Mouse (Mus musculus): ENCODE measurements at regions not wholly inside any gene's neighbourhood (a gene's known extent, or its start where the extent isn't known, plus 50 kb on each side); places are given as distances from the start of the nearest gene placed in this dataset.

DNA sequence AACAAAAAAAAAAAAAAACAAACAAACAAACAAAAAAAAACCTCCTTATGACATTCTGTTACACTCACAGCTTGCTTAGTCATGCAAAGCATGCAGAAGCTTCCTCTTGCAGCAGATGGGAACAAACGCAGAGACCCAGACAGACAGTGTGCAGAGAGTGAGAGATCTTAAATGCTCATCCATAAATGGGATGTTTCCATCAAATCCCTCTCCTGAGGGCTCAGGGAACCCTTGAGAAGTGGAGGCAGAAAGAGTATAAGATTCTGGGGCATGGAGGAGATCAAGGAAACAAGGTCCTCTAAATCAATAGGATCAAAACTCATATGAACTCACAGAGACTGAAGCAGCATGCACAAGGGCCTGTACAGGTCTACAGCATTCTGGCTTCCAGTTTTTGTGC, 52.5 kb downstream of the Adm start:
- no peak for TF ChIP-seq CTCF (IDR thresholded peaks at IDR 0.05)
- intact Hi-C loops (cut with DNase I), result no loop called here
- no peak for DNase-seq (ENCODE audit: extremely low spot score in 1 of 2, low spot score in 2 of 2)
- Histone ChIP-seq H3K27ac (no peak overlapping the region), H3K4me3 (no peak overlapping the region)

DNA sequence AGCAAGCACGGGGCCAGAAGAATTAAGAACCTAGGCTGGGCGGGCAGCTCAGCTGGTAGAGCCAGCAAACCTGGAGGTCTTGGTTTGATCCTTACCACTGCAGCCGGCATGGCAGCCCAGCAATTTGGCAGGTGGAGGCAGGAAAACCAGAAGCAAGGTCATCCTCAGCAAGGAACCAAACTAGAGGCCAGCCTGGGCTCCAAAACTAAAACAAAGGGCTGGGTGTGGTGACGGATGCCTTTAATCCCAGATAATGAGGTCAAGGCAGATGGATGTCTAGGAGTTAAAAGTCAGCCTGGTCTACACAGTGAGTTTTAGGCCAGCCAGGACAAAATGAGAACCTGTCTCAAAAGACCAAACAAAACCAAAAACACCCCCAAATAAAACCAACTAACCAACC, 55.5 kb downstream of the Adm start:
- intact Hi-C loops (cut with DNase I), result no loop called here
- Histone ChIP-seq H3K27ac (no peak overlapping the region), H3K4me3 (no peak overlapping the region)
- DNase-seq (ENCODE audit: extremely low spot score in 1 of 2, low spot score in 2 of 2), result no peak
- no peak for TF ChIP-seq CTCF (IDR thresholded peaks at IDR 0.05)

GRCm38 (mm10) chr7:110688884-110689681, 61.6 kb downstream of the Adm start:
- intact Hi-C loops (cut with DNase I), result no loop called here
- no peak overlapping the region for H3K27ac ChIP-seq
- no peak overlapping the region for H3K4me3 ChIP-seq
- DNase-seq (ENCODE audit: extremely low spot score in 1 of 2, low spot score in 2 of 2), result no peak
- no peak; the same call in 1 of the 2 replicates for TF ChIP-seq CTCF (IDR thresholded peaks at IDR 0.05)

DNA sequence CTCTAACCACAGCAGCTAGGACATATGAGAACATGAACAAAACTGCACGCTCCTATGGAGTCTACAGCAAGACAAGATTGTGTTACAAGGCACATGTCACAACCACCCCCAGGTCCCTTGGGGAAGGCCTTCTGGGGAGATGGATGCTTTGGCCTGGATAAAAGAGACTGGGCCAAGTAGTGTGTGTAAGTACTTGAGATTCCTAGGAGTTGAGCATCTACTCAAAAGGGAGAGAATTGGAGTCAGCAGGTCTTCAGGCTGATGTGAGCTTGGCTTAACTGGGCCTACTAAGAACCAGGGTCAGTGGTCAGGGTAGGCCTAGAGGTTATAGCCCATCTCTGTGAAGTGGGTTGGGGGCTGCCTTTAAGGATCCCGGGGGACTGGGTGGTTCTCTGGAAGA, 62.8 kb downstream of the Adm start:
- intact Hi-C loops (cut with DNase I), result no loop called here
- TF ChIP-seq CTCF (IDR thresholded peaks at IDR 0.05), result no peak
- H3K4me3 ChIP-seq, result no peak overlapping the region
- H3K27ac ChIP-seq, result no peak overlapping the region
- no peak for DNase-seq (ENCODE audit: extremely low spot score in 1 of 2, low spot score in 2 of 2)

- DNase-seq (ENCODE audit: extremely low spot score in 1 of 2, low spot score in 2 of 2), result no peak
- H3K27ac ChIP-seq, result no peak overlapping the region
- H3K4me3 ChIP-seq, result no peak overlapping the region
- no peak for TF ChIP-seq CTCF (IDR thresholded peaks at IDR 0.05)
- intact Hi-C loops (cut with DNase I), result no loop called here
Observed at GRCm38 (mm10) chr7:110690856-110691255, 63.4 kb downstream of the Adm start.

GRCm38 (mm10) chr7:110694262-110694661, 66.8 kb downstream of the Adm start:
- H3K27ac ChIP-seq, result no peak overlapping the region
- intact Hi-C loops (cut with DNase I), result no loop called here
- no peak; the same call in 1 of the 2 replicates for TF ChIP-seq CTCF (IDR thresholded peaks at IDR 0.05)
- DNase-seq (ENCODE audit: extremely low spot score in 1 of 2, low spot score in 2 of 2), result no peak
- H3K4me3 ChIP-seq, result no peak overlapping the region

- TF ChIP-seq CTCF (IDR thresholded peaks at IDR 0.05), result no peak
- Histone ChIP-seq H3K27ac (no peak overlapping the region), H3K4me3 (no peak overlapping the region)
- DNase-seq (ENCODE audit: extremely low spot score in 1 of 2, low spot score in 2 of 2), result no peak
- intact Hi-C loops (cut with DNase I), result no loop called here
Observed at GRCm38 (mm10) chr7:110695729-110696128, 68.3 kb downstream of the Adm start.

- Histone ChIP-seq H3K27ac (no peak overlapping the region), H3K4me3 (no peak overlapping the region)
- no peak for DNase-seq (ENCODE audit: extremely low spot score in 1 of 2, low spot score in 2 of 2)
- no peak for TF ChIP-seq CTCF (IDR thresholded peaks at IDR 0.05)
- intact Hi-C loops (cut with DNase I), result no loop called here
Observed at GRCm38 (mm10) chr7:110698211-110699153, 69.5 kb upstream of the Ampd3 start.

GRCm38 (mm10) chr7:110699596-110699995, 68.4 kb upstream of the Ampd3 start:
- intact Hi-C loops (cut with DNase I), result no loop called here
- Histone ChIP-seq H3K4me3 (no peak overlapping the region), H3K27ac (no peak overlapping the region)
- DNase-seq (ENCODE audit: extremely low spot score in 1 of 2, low spot score in 2 of 2), result no peak
- no peak for TF ChIP-seq CTCF (IDR thresholded peaks at IDR 0.05)

- Histone ChIP-seq H3K27ac (peak overlapping the region; percentile 48), H3K4me3 (no peak overlapping the region)
- intact Hi-C loops (cut with DNase I), result loop anchor here (10.0 kb wide), 1 partner anchor 157 kb away; no protein-coding TSS in a partner anchor
- TF ChIP-seq CTCF (IDR thresholded peaks at IDR 0.05), result no peak
- no peak for DNase-seq (ENCODE audit: extremely low spot score in 1 of 2, low spot score in 2 of 2)
Observed at GRCm38 (mm10) chr7:110701681-110702413, 66.2 kb upstream of the Ampd3 start.

DNA sequence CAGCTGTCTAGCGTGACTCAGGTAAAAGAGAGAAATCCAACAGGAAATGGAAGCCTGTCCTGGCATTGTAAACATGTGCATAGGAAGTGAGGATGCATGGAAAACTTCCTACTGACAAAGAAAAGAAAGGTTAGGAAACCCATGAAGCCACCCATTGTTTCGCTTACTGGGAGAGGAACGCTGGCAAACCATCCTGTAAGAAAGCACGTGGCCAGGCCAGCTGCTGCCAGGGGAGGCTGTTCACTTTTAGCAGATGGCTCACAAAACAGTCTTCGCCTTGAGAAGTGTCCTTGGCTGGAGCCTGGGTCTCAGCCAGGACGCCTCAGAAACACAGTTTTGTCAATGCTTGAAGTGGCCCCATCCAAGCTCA, 65.6 kb upstream of the Ampd3 start:
- Histone ChIP-seq H3K4me3 (no peak overlapping the region), H3K27ac (peak overlapping the region; percentile 48)
- peak in 1 of 2 experiments; percentile 29 for DNase-seq (ENCODE audit: extremely low spot score in 1 of 2, low spot score in 2 of 2)
- intact Hi-C loops (cut with DNase I), result loop anchor here (10.0 kb wide), 1 partner anchor 158 kb away; no protein-coding TSS in a partner anchor
- no peak for TF ChIP-seq CTCF (IDR thresholded peaks at IDR 0.05)
